Mouse (Mus musculus) liver, embryonic 14.5 days (tissue): ENCODE measurements around the gene Ddx46. TPM values are rescaled to one million over a fixed set of nuclear protein-coding genes. Genes with fewer than 3 reads are reported as not detected.

Source experiments
- ATAC-seq: fragments of 200-750 bp; cut with Nextera tagmentation; 2 replicates; pipeline ENCODE4 v1.8.0; 2017; ENCODE audit warnings: moderate number of reproducible peaks, mild to moderate bottlenecking, moderate library complexity; ENCODE audit not compliant: insufficient read depth
- DNase-seq, 3 experiments: peaks; one replicate each; pipeline ENCODE4 v3.0.0-alpha.2; 2012 to 2013; ENCODE audit warnings: low read depth in 3 of 3, low spot score in 3 of 3
- H3K27ac ChIP-seq: fragments of 300-500 bp; sonication (generic); 2 replicates; pipeline ENCODE4 v1.5.1; 2014; ENCODE audit warnings: moderate library complexity, mild to moderate bottlenecking, control low read depth, inconsistent platforms
- H3K27me3 ChIP-seq: fragments of 300-500 bp; sonication (generic); 2 replicates; pipeline ENCODE4 v1.6.1; 2014; ENCODE audit warnings: mild to moderate bottlenecking, low read length, moderate library complexity; ENCODE audit not compliant: control insufficient read depth, insufficient read depth
- H3K36me3 ChIP-seq: fragments of 300-500 bp; sonication (generic); replicated peaks from 2 replicates; pipeline ENCODE4 v1.6.1; 2014; ENCODE audit warnings: low read depth; ENCODE audit not compliant: control insufficient read depth, insufficient read depth
- H3K4me1 ChIP-seq, 2 experiments: fragments of 200-500 bp in 1 of 2; fragments of 300-500 bp in 1 of 2; sonication (generic) in 1 of 2; replicated peaks; 2 replicates each; pipeline ENCODE4 v1.6.1; 2012 to 2014; ENCODE audit warnings: antibody characterized with exemption in 1 of 2, inconsistent platforms in 1 of 2, low read length in 1 of 2; ENCODE audit not compliant: control insufficient read depth in 2 of 2, insufficient read depth in 2 of 2
- H3K4me2 ChIP-seq: fragments of 300-500 bp; sonication (generic); 2 replicates; pipeline ENCODE4 v1.6.1; 2014; ENCODE audit warnings: low read depth, mild to moderate bottlenecking, control low read depth, moderate library complexity
- H3K4me3 ChIP-seq, 2 experiments: fragments of 200-500 bp in 1 of 2; fragments of 300-500 bp in 1 of 2; sonication (generic) in 1 of 2; 2 replicates each; pipeline ENCODE4 v1.5.1; 2012 to 2014; ENCODE audit warnings: low read depth in 2 of 2, low read length in 2 of 2, mild to moderate bottlenecking in 2 of 2, control low read depth in 1 of 2, inconsistent platforms in 1 of 2, moderate library complexity in 1 of 2; ENCODE audit not compliant: insufficient read depth in 1 of 2
- H3K9ac ChIP-seq: fragments of 300-500 bp; sonication (generic); replicated peaks from 2 replicates; pipeline ENCODE4 v1.6.1; 2014; ENCODE audit warnings: mild to moderate bottlenecking, control low read depth, moderate library complexity
- H3K9me3 ChIP-seq: fragments of 300-500 bp; sonication (generic); 2 replicates; pipeline ENCODE4 v1.6.1; 2016; ENCODE audit warnings: low read length, mixed read lengths; ENCODE audit not compliant: control insufficient read depth
- CTCF ChIP-seq: IDR thresholded peaks from 2 replicates; pipeline ENCODE4 v1.5.1; 2016; ENCODE audit warnings: antibody characterized with exemption, low read depth, control low read depth
- EP300 ChIP-seq: IDR thresholded peaks from 2 replicates; pipeline ENCODE4 v1.6.1; 2016; ENCODE audit warnings: antibody characterized with exemption, low read depth
- WGBS: fragments of 180-500 bp; shearing (Covaris S2); extraction: QIAGEN DNeasy Blood & Tissue Kit; methylation state at CpG from one replicate; pipeline ENCODE4 v1.1.7; 2014; ENCODE audit not compliant: insufficient replicate concordance; 5-methylcytosine and 5-hydroxymethylcytosine counted together
- polyA plus RNA-seq, 2 experiments: library from polyadenylated mRNA; depleted of rRNA in 1 of 2; stranded (reverse) in 1 of 2; unstranded in 1 of 2; fragments of >200 nt; fragmentation: Nextera tagmentation in 1 of 2; extraction: Ambion mirVana in 1 of 2; gene quantifications; 2 replicates each; pipeline versions ENCODE4 v1.2.1 to v1.2.3; 2012 to 2014

Gene Ddx46
- polyA plus RNA-seq, 2 experiments, result 17.4 to 19.3 TPM

- Histone ChIP-seq H3K4me1 (peaks cover 4% of the 10 kb centered on the region in 2 experiments; a peak in 2 of 4 replicates), H3K9me3 (no peaks in the 10 kb centered on the region), H3K4me3 (no peak overlapping the region), H3K27me3 (no peaks in the 10 kb centered on the region), H3K4me2 (no peak overlapping the region), H3K27ac (no peak overlapping the region), H3K9ac (no peak overlapping the region), H3K36me3 (no peaks in the 10 kb centered on the region)
- 85% methylated on average over 3 of the region's 3 CpGs for WGBS
- TF ChIP-seq EP300 (no peak), CTCF (no peak)
- no peak for DNase-seq
- ATAC-seq, result no peak
Observed at GRCm38 (mm10) chr13:55604606-55605005, 30.2 kb upstream of the Ddx46 start.

DNA sequence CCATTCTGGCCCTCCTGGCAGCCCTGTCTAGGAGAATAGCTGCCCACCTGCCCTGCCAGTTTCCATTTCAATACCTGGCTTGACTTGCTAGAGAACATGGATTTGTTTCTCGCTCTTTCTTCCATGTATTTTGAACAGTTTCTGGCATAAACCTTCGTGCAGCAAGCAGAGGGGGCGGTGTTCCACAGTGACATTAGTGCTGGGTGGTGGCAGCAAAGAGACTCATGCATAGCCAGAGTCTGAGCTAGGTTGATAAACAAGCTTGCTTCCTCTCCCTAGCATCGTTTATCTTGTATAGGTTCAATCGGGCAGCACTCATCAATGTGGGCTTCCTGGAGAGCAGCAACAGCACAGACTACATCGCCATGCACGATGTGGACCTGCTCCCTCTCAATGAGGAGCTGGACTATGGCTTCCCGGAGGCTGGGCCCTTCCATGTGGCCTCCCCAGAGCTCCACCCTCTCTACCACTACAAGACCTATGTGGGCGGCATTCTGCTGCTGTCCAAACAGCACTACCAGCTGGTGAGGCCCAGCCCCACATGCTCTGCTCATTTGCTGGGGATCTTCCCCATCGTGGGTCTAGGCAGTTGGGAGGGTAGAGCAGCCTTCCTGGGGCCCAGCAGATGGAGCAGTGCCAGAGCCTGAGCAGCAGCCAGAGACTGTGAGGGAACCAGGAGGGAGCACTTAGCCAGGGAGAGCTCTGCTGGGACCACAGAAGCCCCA is 27.8 kb upstream of the Ddx46 start:
- no peaks in the 10 kb centered on the region for H3K36me3 ChIP-seq
- H3K4me2 ChIP-seq, result no peak overlapping the region
- 56% methylated on average over 10 of the region's 10 CpGs for WGBS
- H3K9me3 ChIP-seq, result no peaks in the 10 kb centered on the region
- TF ChIP-seq CTCF (no peak), EP300 (no peak)
- no peaks in the 10 kb centered on the region for H3K27me3 ChIP-seq
- no peak overlapping the region for H3K4me3 ChIP-seq
- no peak overlapping the region for H3K27ac ChIP-seq
- no peak overlapping the region for H3K9ac ChIP-seq
- ATAC-seq (no peak), DNase-seq (no peak)
- H3K4me1 ChIP-seq, result no peaks in the 10 kb centered on the region

DNA sequence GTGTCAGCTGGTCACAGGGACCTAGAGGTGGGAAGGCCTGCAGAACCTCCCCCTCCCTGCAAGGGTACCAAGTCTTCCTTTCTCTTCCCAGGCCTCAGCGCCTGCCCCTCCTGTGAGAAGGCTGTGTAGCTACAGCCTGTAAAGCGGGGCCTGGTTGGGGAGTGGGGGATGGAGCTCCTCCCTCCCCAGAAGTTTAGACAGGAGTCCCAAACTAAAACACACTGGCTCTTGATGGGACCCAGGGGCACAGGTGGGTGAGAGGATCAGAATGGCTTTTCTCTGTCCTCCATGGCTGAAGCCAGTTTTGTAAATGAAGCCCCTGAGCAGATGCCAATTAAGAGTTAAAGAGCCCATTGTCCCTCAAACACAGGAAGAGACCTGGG is 27.2 kb upstream of the Ddx46 start:
- Histone ChIP-seq H3K9ac (no peak overlapping the region), H3K4me1 (no peaks in the 10 kb centered on the region), H3K9me3 (no peaks in the 10 kb centered on the region), H3K4me2 (no peak overlapping the region), H3K27ac (no peak overlapping the region), H3K27me3 (no peaks in the 10 kb centered on the region), H3K4me3 (no peak overlapping the region), H3K36me3 (no peaks in the 10 kb centered on the region)
- WGBS, result 75% methylated on average over 2 of the region's 2 CpGs
- TF ChIP-seq EP300, result no peak
- ATAC-seq (no peak), DNase-seq (no peak)

- H3K4me1 ChIP-seq, result no peaks in the 10 kb centered on the region
- WGBS, result 74% methylated on average over 7 of the region's 7 CpGs
- no peaks in the 10 kb centered on the region for H3K36me3 ChIP-seq
- no peak overlapping the region for H3K27ac ChIP-seq
- H3K27me3 ChIP-seq, result no peaks in the 10 kb centered on the region
- DNase-seq, result no peak
- no peak overlapping the region for H3K9ac ChIP-seq
- no peaks in the 10 kb centered on the region for H3K9me3 ChIP-seq
- H3K4me2 ChIP-seq, result no peak overlapping the region
- no peak for ATAC-seq
- H3K4me3 ChIP-seq, result no peak overlapping the region
- TF ChIP-seq EP300, result no peak
- TF ChIP-seq CTCF, result no peak
Observed at GRCm38 (mm10) chr13:55611996-55612395, 22.8 kb upstream of the Ddx46 start.

DNA sequence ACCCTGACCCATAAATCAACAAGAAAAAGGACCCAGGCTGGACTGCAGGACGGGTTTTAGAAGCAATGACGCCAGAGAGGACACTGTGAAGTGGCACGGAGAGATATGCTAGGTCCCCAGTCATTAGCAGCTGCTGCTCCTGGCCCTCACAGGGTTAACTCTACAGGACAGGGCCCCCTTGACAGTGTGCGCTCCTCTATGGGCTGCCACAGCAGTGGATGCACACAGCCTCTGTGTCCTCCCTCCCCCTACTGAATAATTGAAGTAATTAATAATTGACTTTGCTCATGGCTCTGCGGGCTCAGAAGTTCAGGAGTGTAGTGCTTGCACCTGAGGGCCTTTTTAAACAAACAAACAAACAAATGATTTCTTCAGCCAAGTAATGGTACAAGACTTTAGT is 21.4 kb upstream of the Ddx46 start:
- ATAC-seq, result no peak
- no peaks in the 10 kb centered on the region for H3K27me3 ChIP-seq
- H3K4me1 ChIP-seq, result no peaks in the 10 kb centered on the region
- TF ChIP-seq CTCF (no peak), EP300 (no peak)
- DNase-seq, result no peak
- 55% methylated on average over 5 of the region's 5 CpGs for WGBS
- no peak overlapping the region for H3K9ac ChIP-seq
- no peaks in the 10 kb centered on the region for H3K36me3 ChIP-seq
- H3K9me3 ChIP-seq, result no peaks in the 10 kb centered on the region
- no peak overlapping the region for H3K4me2 ChIP-seq
- H3K27ac ChIP-seq, result no peak overlapping the region
- no peak overlapping the region for H3K4me3 ChIP-seq
